Mouse (Mus musculus) embryo, embryonic 11.5 days (tissue): ENCODE data around the gene Selenos.
"Not testable (repeated sequence)": the region's sequence is repeated elsewhere in the genome, so short reads cannot be mapped to it uniquely, and the experiment has no call there.

Experiments
- DNase-seq: peaks from one replicate; pipeline ENCODE4 v3.0.0-alpha.2; 2012; ENCODE audit warnings: low read depth, low spot score

Selenos gene

DNA sequence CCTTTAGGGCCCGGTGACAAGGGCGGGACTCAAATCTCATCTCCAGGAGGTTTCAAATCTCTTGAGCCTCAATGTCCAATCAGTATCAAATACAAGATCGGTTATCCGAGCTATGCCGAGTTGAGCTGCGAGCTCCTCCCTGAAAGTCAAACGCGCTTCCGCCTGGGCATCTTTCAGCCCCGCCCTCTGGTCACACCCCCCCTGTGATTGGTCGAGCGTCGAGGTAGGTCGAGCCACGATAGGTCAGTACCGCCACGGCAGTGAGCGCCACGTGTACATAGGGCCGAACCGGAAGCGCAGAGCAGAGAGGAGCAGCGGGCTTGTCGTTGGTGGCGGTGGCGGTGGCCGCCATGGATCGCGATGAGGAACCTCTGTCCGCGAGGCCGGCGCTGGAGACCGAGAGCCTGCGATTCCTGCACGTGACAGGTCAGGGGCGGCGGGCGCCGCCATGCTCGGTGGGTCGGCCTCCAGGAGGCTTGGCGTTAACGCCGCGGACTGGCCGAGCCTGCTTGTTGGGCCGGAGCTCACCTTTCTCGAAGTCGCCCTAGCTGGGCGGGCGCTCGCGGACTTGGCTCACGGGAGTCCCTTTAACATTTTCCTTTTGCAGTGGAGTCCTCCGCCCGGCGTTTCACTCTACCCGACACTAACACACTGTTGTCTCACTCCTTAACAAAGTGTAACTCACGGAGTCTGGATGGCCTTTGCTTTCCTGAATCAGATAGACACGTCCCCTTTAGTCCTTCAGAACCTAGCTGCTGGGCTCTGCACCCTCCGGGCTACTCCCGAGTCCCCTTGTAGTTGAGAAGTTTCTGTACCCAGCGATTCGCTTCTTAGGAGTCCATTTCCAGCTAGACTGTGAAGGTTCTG lies at the start of gene Selenos:
Selenos (plus strand) TSS at position 286 of the 867 bp plus-strand sequence.
- peak; percentile 98 for DNase-seq

DNA sequence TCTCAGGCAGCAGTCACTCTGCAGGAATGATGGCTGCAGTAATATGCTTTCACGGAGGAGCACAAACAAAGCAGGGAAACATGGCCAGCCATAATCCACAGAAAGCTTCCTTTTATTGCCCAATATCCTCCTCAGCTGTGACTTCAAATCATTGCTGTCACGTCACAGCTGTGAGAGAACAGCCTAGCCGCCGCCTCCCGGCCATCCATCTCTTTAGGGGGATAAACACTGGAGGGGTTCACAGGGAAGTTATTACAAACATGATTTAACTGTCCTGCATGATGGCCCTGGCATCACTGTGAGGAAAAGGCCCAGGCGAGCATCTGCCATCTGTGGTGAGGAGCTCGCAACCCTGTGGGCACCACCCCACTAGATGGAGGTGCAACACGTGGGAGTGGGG lies 42.6 kb upstream of the Selenos start:
- DNase-seq = no peak

DNA sequence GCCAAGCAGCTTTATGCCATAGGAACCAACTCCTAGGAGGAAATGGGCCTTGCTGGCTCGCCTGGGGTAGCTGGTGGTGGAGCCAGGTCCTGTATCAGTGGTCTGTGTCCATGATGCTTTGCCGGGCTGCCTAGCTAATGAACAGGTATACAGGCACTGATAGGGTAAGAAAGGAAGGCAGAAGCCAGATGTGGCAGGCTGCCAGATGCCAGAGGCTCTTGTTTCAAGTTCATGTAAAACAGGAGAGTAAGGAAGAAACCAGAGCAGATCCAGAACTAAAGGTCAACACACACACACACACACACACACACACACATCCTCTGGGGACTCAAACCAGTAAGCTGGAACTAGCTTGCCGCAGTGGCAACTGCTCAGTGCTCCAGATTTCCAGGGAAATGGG lies 41.2 kb upstream of the Selenos start:
- no peak for DNase-seq

- DNase-seq = no peak
Measured at GRCm38 (mm10) chr7:66038730-66039129, 40.7 kb upstream of the Selenos start.

- DNase-seq = no peak
Measured at GRCm38 (mm10) chr7:66040026-66040814, 39.2 kb upstream of the Selenos start.

- DNase-seq = no peak
Measured at GRCm38 (mm10) chr7:66043552-66044459, 35.6 kb upstream of the Selenos start, which contains the start of gene Gm45213. Gm45213 (plus strand) TSS chr7:66043602.

- no peak for DNase-seq
Measured at GRCm38 (mm10) chr7:66044617-66045016, 34.8 kb upstream of the Selenos start.

GRCm38 (mm10) chr7:66046921-66047918 lies 32.2 kb upstream of the Selenos start:
- no peak for DNase-seq

- DNase-seq = no peak
Measured at GRCm38 (mm10) chr7:66047975-66048374, 31.5 kb upstream of the Selenos start.

- no peak for DNase-seq
Measured at GRCm38 (mm10) chr7:66048446-66049230, 30.8 kb upstream of the Selenos start.

GRCm38 (mm10) chr7:66053946-66054483 lies 25.4 kb upstream of the Selenos start:
- DNase-seq = no peak

GRCm38 (mm10) chr7:66055356-66055755 lies 24.1 kb upstream of the Selenos start:
- not testable (repeated sequence) for DNase-seq

DNA sequence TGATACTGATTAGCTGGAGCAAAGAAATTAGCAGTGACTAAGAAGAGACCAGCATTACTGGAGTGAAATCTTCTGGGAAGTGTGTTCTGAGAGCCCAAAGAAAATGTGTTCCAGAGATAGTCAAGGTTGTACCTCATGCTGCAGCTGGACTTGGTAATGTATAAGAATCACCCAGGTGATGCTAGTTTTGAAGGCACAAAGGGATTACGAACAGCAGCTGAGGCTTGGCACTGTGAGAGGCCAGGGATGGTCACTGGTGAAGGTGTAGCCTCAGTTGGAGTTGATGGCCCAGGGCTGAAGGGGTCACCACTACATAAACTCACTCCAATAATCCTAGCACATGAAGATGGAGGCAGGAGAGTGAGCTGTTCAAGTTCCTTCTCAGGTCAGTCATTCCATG lies 20.7 kb upstream of the Selenos start, which contains the start of gene Snrpa1:
Snrpa1 (plus strand) TSS at position 301 of the 400 bp plus-strand sequence.
- no peak for DNase-seq

- DNase-seq = peak; percentile 76
Measured at GRCm38 (mm10) chr7:66060066-66060956, 19.1 kb upstream of the Selenos start.

DNA sequence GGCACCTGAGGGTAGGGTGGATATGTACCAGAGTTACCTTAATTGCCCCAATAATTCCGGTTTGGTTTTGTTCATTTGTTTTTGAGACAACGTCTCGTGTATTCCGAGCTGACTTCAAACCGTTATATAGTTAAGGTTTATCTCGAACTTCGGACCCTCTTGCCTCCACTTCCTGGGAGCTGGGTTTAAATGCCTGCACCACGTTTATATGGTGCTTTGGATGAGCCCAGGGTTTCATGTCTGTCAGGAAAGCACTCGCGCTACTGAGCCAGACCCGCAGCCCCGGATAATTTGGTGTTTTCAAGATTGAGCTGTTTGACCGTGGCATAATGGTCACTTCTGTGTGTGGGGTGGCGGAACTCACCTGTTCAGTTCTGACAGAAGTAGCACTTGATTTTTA lies 18.4 kb upstream of the Selenos start:
- DNase-seq = no peak

GRCm38 (mm10) chr7:66076411-66076810 lies 3.0 kb upstream of the Selenos start:
- DNase-seq = no peak

DNA sequence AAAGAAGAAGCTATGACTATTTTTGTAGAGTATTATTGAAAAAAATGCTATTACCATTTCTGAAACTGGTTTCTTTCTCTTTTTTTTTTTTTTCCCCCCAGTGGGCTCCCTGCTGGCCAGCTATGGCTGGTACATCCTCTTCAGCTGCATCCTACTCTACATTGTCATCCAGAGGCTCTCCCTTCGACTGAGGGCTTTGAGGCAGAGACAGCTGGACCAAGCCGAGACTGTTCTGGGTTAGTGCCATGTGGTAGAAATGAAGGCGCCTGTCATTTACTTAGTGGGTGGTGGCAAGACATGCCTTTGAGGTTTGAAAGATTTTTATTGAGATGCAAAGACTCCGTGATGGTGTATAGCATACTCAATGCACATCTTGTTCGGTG lies 773 bp downstream of the Selenos start:
- DNase-seq = no peak

GRCm38 (mm10) chr7:66083757-66084156 lies 4.3 kb downstream of the Selenos start:
- DNase-seq = no peak
